In the genomic region with DNA sequence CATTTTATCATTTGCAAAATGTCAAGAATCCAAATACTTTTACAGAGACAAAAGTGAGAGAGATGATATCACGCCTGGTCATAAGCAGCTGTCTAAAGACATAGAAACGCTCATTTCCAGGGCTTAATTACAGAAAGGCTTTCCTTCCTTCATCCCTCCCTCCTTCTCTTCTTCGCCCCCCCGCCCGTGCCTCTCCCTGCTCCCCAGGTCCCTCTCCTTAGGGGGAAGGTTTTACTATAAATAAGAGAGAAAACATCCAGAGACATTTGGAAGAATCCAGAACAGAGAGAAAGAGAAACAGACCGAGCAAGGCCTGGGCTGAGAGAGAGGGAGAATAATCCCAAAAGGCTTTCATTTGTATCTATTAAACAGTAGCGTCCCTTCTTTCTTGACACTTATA, we compare ENCODE assay signal across 7 mouse cellular contexts. TPM values are rescaled to one million over a fixed set of nuclear protein-coding genes. Genes with fewer than 3 reads are reported as not detected.
DNase-seq lines count a peak whose midpoint lies in the region; ATAC-seq lines count a peak whose summit lies in the region.

No protein-coding gene starts in this region.

- DNase-seq in forebrain, embryonic 11.5 days (ENCODE audit: low spot score): no peak
- DNase-seq in gastrocnemius, postnatal 36 days: no peak
- no peak for DNase-seq in frontal cortex, postnatal 36 days (ENCODE audit: low spot score in 2 of 2)

- peaks cover 28% of the 10 kb centered on the region for H3K4me1 ChIP-seq in megakaryocyte, embryonic 14.5 days
- H3K4me1 ChIP-seq in forebrain, embryonic 11.5 days (replicated peaks; ENCODE audit: control insufficient read depth, insufficient read depth, low read length): no peaks in the 10 kb centered on the region; the same call in 1 of the 2 replicates
- peaks cover 21% of the 10 kb centered on the region for H3K4me1 ChIP-seq in limb, embryonic 13.5 days
- peaks cover 8% of the 10 kb centered on the region for H3K4me1 ChIP-seq in stomach, embryonic 15.5 days

- WGBS in forebrain, embryonic 11.5 days: 18% methylated on average over 7 of the region's 7 CpGs
- WGBS in limb, embryonic 13.5 days: 15% methylated on average over 7 of the region's 7 CpGs
- WGBS in stomach, embryonic 15.5 days: 12% methylated on average over 7 of the region's 7 CpGs

- H3K36me3 ChIP-seq in megakaryocyte, embryonic 14.5 days (replicated peaks; ENCODE audit: low read length): peaks cover 65% of the 10 kb centered on the region
- H3K36me3 ChIP-seq in forebrain, embryonic 11.5 days (ENCODE audit: control insufficient read depth, insufficient read depth, low read length): peaks cover 9% of the 10 kb centered on the region; the same call in 1 of the 2 replicates
- H3K36me3 ChIP-seq in limb, embryonic 13.5 days: peaks cover 47% of the 10 kb centered on the region
- peaks cover 19% of the 10 kb centered on the region for H3K36me3 ChIP-seq in stomach, embryonic 15.5 days

- H3K9me3 ChIP-seq in megakaryocyte, embryonic 14.5 days: no peaks in the 10 kb centered on the region
- no peaks in the 10 kb centered on the region for H3K9me3 ChIP-seq in forebrain, embryonic 11.5 days (ENCODE audit: control insufficient read depth, low read length)
- H3K9me3 ChIP-seq in limb, embryonic 13.5 days: no peaks in the 10 kb centered on the region
- no peaks in the 10 kb centered on the region for H3K9me3 ChIP-seq in stomach, embryonic 15.5 days

- ATAC-seq in megakaryocyte, adult 5-6 weeks (ENCODE audit: poor library complexity, severe bottlenecking): no peak
- ATAC-seq in forebrain, embryonic 11.5 days (replicated peaks; ENCODE audit: low FRiP score): no peak
- no peak for ATAC-seq in limb, embryonic 13.5 days (ENCODE audit: low FRiP score, low read depth)
- ATAC-seq in stomach, embryonic 15.5 days (ENCODE audit: insufficient read depth, low FRiP score, low read depth): no peak

- H3K4me2 ChIP-seq in forebrain, embryonic 11.5 days (ENCODE audit: low read depth, low read length, severe bottlenecking): peak overlapping the region; percentile 88
- peak overlapping the region; percentile 87 for H3K4me2 ChIP-seq in limb, embryonic 13.5 days (replicated peaks)
- peak overlapping the region; percentile 86 for H3K4me2 ChIP-seq in stomach, embryonic 15.5 days

- peak overlapping the region; percentile 88 for H3K9ac ChIP-seq in forebrain, embryonic 11.5 days (ENCODE audit: low read length)
- peak overlapping the region; percentile 91 for H3K9ac ChIP-seq in limb, embryonic 13.5 days
- H3K9ac ChIP-seq in stomach, embryonic 15.5 days: peak overlapping the region; percentile 64

- intact Hi-C loops in gastrocnemius, postnatal 36 days (cut with DNase I): no loop called here

- peak overlapping the region; percentile 94 for H3K4me3 ChIP-seq in megakaryocyte, embryonic 14.5 days (replicated peaks)
- peak overlapping the region; percentile 87 for H3K4me3 ChIP-seq in forebrain, embryonic 11.5 days (ENCODE audit: low read depth, low read length)
- peak overlapping the region; percentile 93 for H3K4me3 ChIP-seq in limb, embryonic 13.5 days
- peak overlapping the region; percentile 73 for H3K4me3 ChIP-seq in stomach, embryonic 15.5 days (replicated peaks)

- no peaks in the 10 kb centered on the region for H3K27me3 ChIP-seq in megakaryocyte, embryonic 14.5 days (replicated peaks)
- no peaks in the 10 kb centered on the region for H3K27me3 ChIP-seq in forebrain, embryonic 11.5 days (ENCODE audit: control insufficient read depth, insufficient read depth, low read length)
- H3K27me3 ChIP-seq in limb, embryonic 13.5 days: no peaks in the 10 kb centered on the region
- H3K27me3 ChIP-seq in stomach, embryonic 15.5 days (replicated peaks): no peaks in the 10 kb centered on the region

- H3K27ac ChIP-seq in forebrain, embryonic 11.5 days (ENCODE audit: low read depth, low read length): no peak overlapping the region
- H3K27ac ChIP-seq in limb, embryonic 13.5 days: peak overlapping the region; percentile 75; the same call in 1 of the 2 replicates
- peak overlapping the region; percentile 84 for H3K27ac ChIP-seq in stomach, embryonic 15.5 days

RNA-seq across cellular contexts. Expression of a gene that starts 0.7 kb away (rescaled TPM):
- 13.1 and 14.7 TPM in 2 replicates for polyA plus RNA-seq in megakaryocyte, embryonic 14.5 days (2012; ENCODE audit: insufficient read depth, low replicate concordance)
- 32.2 and 34.0 TPM in 2 replicates for total RNA-seq in megakaryocyte, adult 5-6 weeks (2015)
- total RNA-seq in megakaryocyte, adult 5-6 weeks (2017): 19.9 and 22.8 TPM in 2 replicates
- polyA plus RNA-seq in forebrain, embryonic 11.5 days (2014; fragmentation: Nextera tagmentation; extraction: Ambion mirVana): 42.6 and 48.2 TPM in 2 replicates
- polyA plus RNA-seq in limb, embryonic 13.5 days (2015; fragmentation: Nextera tagmentation; extraction: Ambion mirVana): 38.9 and 41.8 TPM in 2 replicates
- 34.8 and 35.7 TPM in 2 replicates for polyA plus RNA-seq in stomach, embryonic 15.5 days (2015; fragmentation: Nextera tagmentation; extraction: Ambion mirVana)
- total RNA-seq in gastrocnemius, postnatal 36 days (2021): 1 to 10 TPM; 7.7 to 8.2 TPM

RNA-seq across cellular contexts. Expression of a gene that starts 1.0 kb away (rescaled TPM):
- 0.54 and 3.8 TPM in 2 replicates for polyA plus RNA-seq in megakaryocyte, embryonic 14.5 days (2012; ENCODE audit: insufficient read depth, low replicate concordance)
- 17.8 and 18.8 TPM in 2 replicates for total RNA-seq in megakaryocyte, adult 5-6 weeks (2015)
- 29.7 and 36.7 TPM in 2 replicates for total RNA-seq in megakaryocyte, adult 5-6 weeks (2017)
- 75.6 and 78.0 TPM in 2 replicates for polyA plus RNA-seq in forebrain, embryonic 11.5 days (2014; fragmentation: Nextera tagmentation; extraction: Ambion mirVana)
- polyA plus RNA-seq in limb, embryonic 13.5 days (2015; fragmentation: Nextera tagmentation; extraction: Ambion mirVana): 67.4 and 68.0 TPM in 2 replicates
- 43.8 and 44.8 TPM in 2 replicates for polyA plus RNA-seq in stomach, embryonic 15.5 days (2015; fragmentation: Nextera tagmentation; extraction: Ambion mirVana)
- 10 to 100 TPM; 16.8 to 19.2 TPM for total RNA-seq in gastrocnemius, postnatal 36 days (2021)

RNA-seq across cellular contexts. Expression of a gene that starts 13.4 kb away (rescaled TPM):
- not detected in 2 replicates for polyA plus RNA-seq in megakaryocyte, embryonic 14.5 days (2012; ENCODE audit: insufficient read depth, low replicate concordance)
- not detected in 2 replicates for total RNA-seq in megakaryocyte, adult 5-6 weeks (2015)
- not detected in 2 replicates for total RNA-seq in megakaryocyte, adult 5-6 weeks (2017)
- 2.4 and 2.6 TPM in 2 replicates for polyA plus RNA-seq in forebrain, embryonic 11.5 days (2014; fragmentation: Nextera tagmentation; extraction: Ambion mirVana)
- polyA plus RNA-seq in limb, embryonic 13.5 days (2015; fragmentation: Nextera tagmentation; extraction: Ambion mirVana): not detected in 2 replicates
- not detected in 2 replicates for polyA plus RNA-seq in stomach, embryonic 15.5 days (2015; fragmentation: Nextera tagmentation; extraction: Ambion mirVana)
- not detected for total RNA-seq in gastrocnemius, postnatal 36 days (2021)

RNA-seq across cellular contexts. Expression of a gene that starts 43.1 kb away (rescaled TPM):
- 7.8 and 22.3 TPM in 2 replicates for polyA plus RNA-seq in megakaryocyte, embryonic 14.5 days (2012; ENCODE audit: insufficient read depth, low replicate concordance)
- total RNA-seq in megakaryocyte, adult 5-6 weeks (2015): 35.0 and 43.7 TPM in 2 replicates
- 39.3 and 51.1 TPM in 2 replicates for total RNA-seq in megakaryocyte, adult 5-6 weeks (2017)
- polyA plus RNA-seq in forebrain, embryonic 11.5 days (2014; fragmentation: Nextera tagmentation; extraction: Ambion mirVana): 3.0 and 3.6 TPM in 2 replicates
- 2.3 and 2.8 TPM in 2 replicates for polyA plus RNA-seq in limb, embryonic 13.5 days (2015; fragmentation: Nextera tagmentation; extraction: Ambion mirVana)
- polyA plus RNA-seq in stomach, embryonic 15.5 days (2015; fragmentation: Nextera tagmentation; extraction: Ambion mirVana): 2.5 and 2.7 TPM in 2 replicates
- total RNA-seq in gastrocnemius, postnatal 36 days (2021): under 1 TPM; 0.74 to 0.89 TPM

RNA-seq across cellular contexts. Expression of a gene that starts 46.9 kb away (rescaled TPM):
- polyA plus RNA-seq in megakaryocyte, embryonic 14.5 days (2012; ENCODE audit: insufficient read depth, low replicate concordance): 0.22 and 5.4 TPM in 2 replicates
- total RNA-seq in megakaryocyte, adult 5-6 weeks (2015): not detected in 2 replicates
- total RNA-seq in megakaryocyte, adult 5-6 weeks (2017): not detected in 2 replicates
- 7.2 and 7.9 TPM in 2 replicates for polyA plus RNA-seq in forebrain, embryonic 11.5 days (2014; fragmentation: Nextera tagmentation; extraction: Ambion mirVana)
- 1.1 TPM in 2 replicates for polyA plus RNA-seq in limb, embryonic 13.5 days (2015; fragmentation: Nextera tagmentation; extraction: Ambion mirVana)
- 3.4 and 3.6 TPM in 2 replicates for polyA plus RNA-seq in stomach, embryonic 15.5 days (2015; fragmentation: Nextera tagmentation; extraction: Ambion mirVana)
- total RNA-seq in gastrocnemius, postnatal 36 days (2021): under 1 TPM in 1 of 2 experiments, not detected in 1; 0.33 TPM
